Mouse (Mus musculus) kidney, adult 2 months (tissue): Measurements from ENCODE around the gene Ms4a2. TPM values are rescaled to one million over a fixed set of nuclear protein-coding genes. Genes with fewer than 3 reads are reported as not detected.

Source experiments
- DNase-seq: peaks from one replicate; pipeline ENCODE4 v3.0.0; 2021
- H3K27ac ChIP-seq: fragments of 200-500 bp; 2 replicates; pipeline ENCODE4 v1.5.1; 2012; ENCODE audit warnings: low read depth, low read length, control low read depth, inconsistent platforms; ENCODE audit not compliant: insufficient read depth
- H3K27me3 ChIP-seq: fragments of 200-500 bp; replicated peaks from 2 replicates; pipeline ENCODE4 v1.6.1; 2012; ENCODE audit warnings: mild to moderate bottlenecking, moderate library complexity, low read length, inconsistent platforms; ENCODE audit not compliant: control insufficient read depth, insufficient read depth
- H3K36me3 ChIP-seq: fragments of 200-500 bp; 2 replicates; pipeline ENCODE4 v1.6.1; 2012; ENCODE audit warnings: mild to moderate bottlenecking, moderate library complexity, low read length, inconsistent platforms; ENCODE audit not compliant: control insufficient read depth, insufficient read depth
- H3K4me1 ChIP-seq: fragments of 200-500 bp; 2 replicates; pipeline ENCODE4 v1.6.1; 2011; ENCODE audit warnings: low read length; ENCODE audit not compliant: control insufficient read depth, insufficient read depth
- H3K4me3 ChIP-seq: fragments of 200-500 bp; 2 replicates; pipeline ENCODE4 v1.5.1; 2011; ENCODE audit warnings: mild to moderate bottlenecking, low read depth, low read length, control low read depth; ENCODE audit not compliant: insufficient read depth
- CTCF ChIP-seq: fragments of 200-500 bp; conservative IDR thresholded peaks from 2 replicates; pipeline ENCODE4 v1.5.1; 2011; ENCODE audit warnings: low read depth, mild to moderate bottlenecking, control low read depth, low read length, moderate library complexity, mixed read lengths; ENCODE audit not compliant: insufficient read depth, insufficient read length
- POLR2A ChIP-seq: fragments of 200-500 bp; IDR thresholded peaks from one replicate; pipeline ENCODE4 v1.6.1; 2011; ENCODE audit warnings: low read depth, low read length, control low read depth
- WGBS: fragments of 180-500 bp; shearing (Covaris S2); methylation state at CpG from one replicate; pipeline ENCODE4 v1.1.7; 2018; 5-methylcytosine and 5-hydroxymethylcytosine counted together
- polyA plus RNA-seq: library from polyadenylated mRNA; depleted of rRNA; stranded (reverse); fragments of >200 nt; gene quantifications from 2 replicates; pipeline ENCODE4 v1.2.3, GENCODE M21; 2012; rRNA removed

Gene Ms4a2
- polyA plus RNA-seq, 1 experiment: 0.42 TPM

- Histone ChIP-seq H3K4me3 (no peak overlapping the region), H3K36me3 (no peaks in the 10 kb centered on the region), H3K4me1 (no peaks in the 10 kb centered on the region), H3K27ac (no peak overlapping the region), H3K27me3 (no peaks in the 10 kb centered on the region)
- WGBS: 63% methylated on average over 4 of the region's 4 CpGs
- DNase-seq: no peak
- TF ChIP-seq CTCF (no peak), POLR2A (no peak)
These were observed 34.3 kb downstream of the Ms4a2 start for GRCm38 (mm10) chr19:11589205-11589604.

GRCm38 (mm10) chr19:11574965-11575364, 48.6 kb downstream of the Ms4a2 start:
- Histone ChIP-seq H3K27me3 (no peaks in the 10 kb centered on the region), H3K4me1 (no peaks in the 10 kb centered on the region), H3K27ac (no peak overlapping the region), H3K4me3 (no peak overlapping the region), H3K36me3 (no peaks in the 10 kb centered on the region)
- 63% methylated on average over 8 of the region's 8 CpGs for whole genome bisulfite sequencing
- TF ChIP-seq POLR2A (no peak), CTCF (no peak)
- DNase-seq: peak; percentile 6

Other genes with a start within 250 kb of the Ms4a2 start
- 0.09 TPM in 1 of 2 replicates, not detected in the other for gene Ms4a4a, start 248.2 kb downstream of the Ms4a2 start, polyA plus RNA-seq
- 0.24 and 1.7 TPM in 2 replicates for gene Ms4a4c, start 218.9 kb downstream of the Ms4a2 start, polyA plus RNA-seq
- 1.4 and 12.3 TPM in 2 replicates for gene Ms4a4b, start 180.2 kb downstream of the Ms4a2 start, polyA plus RNA-seq
- 1.7 and 3.0 TPM in 2 replicates for gene Ms4a6c, start 154.4 kb downstream of the Ms4a2 start, polyA plus RNA-seq
- gene Gm8369, start 137.8 kb downstream of the Ms4a2 start, polyA plus RNA-seq: 0.18 and 3.0 TPM in 2 replicates
- gene Ms4a6b, start 107.2 kb downstream of the Ms4a2 start, polyA plus RNA-seq: 1.3 and 6.8 TPM in 2 replicates
- 2.5 and 2.8 TPM in 2 replicates for gene Ms4a4d, start 86.9 kb downstream of the Ms4a2 start, polyA plus RNA-seq
- 0.64 and 0.94 TPM in 2 replicates for gene Ms4a6d, start 18.9 kb downstream of the Ms4a2 start, polyA plus RNA-seq
- not detected in 2 replicates for gene Ms4a3, start 17.1 kb upstream of the Ms4a2 start, polyA plus RNA-seq
- not detected in 2 replicates for gene Oosp2, start 36.8 kb upstream of the Ms4a2 start, polyA plus RNA-seq
- not detected in 2 replicates for gene Oosp1, start 67.4 kb upstream of the Ms4a2 start, polyA plus RNA-seq
- not detected in 2 replicates for gene Oosp3, start 73.3 kb upstream of the Ms4a2 start, polyA plus RNA-seq
- gene Gif, start 123.8 kb upstream of the Ms4a2 start, polyA plus RNA-seq: not detected in 2 replicates
- gene Mrpl16, start 146.7 kb upstream of the Ms4a2 start, polyA plus RNA-seq: 28.9 and 42.4 TPM in 2 replicates
- gene Stx3, start 195.7 kb upstream of the Ms4a2 start, polyA plus RNA-seq: 23.0 and 23.9 TPM in 2 replicates
- gene Olfr1417, start 215.5 kb upstream of the Ms4a2 start, polyA plus RNA-seq: not detected in 2 replicates
- not detected in 2 replicates for gene Olfr1418, start 237.3 kb upstream of the Ms4a2 start, polyA plus RNA-seq